Mouse (Mus musculus) embryo, embryonic 9.5 days (tissue): ENCODE results near the gene 2610044O15Rik8.

Source experiments
- DNase-seq: peaks from one replicate; pipeline ENCODE4 v3.0.0-alpha.2; 2017; ENCODE audit errors: extremely low spot score

2610044O15Rik8 gene

DNA sequence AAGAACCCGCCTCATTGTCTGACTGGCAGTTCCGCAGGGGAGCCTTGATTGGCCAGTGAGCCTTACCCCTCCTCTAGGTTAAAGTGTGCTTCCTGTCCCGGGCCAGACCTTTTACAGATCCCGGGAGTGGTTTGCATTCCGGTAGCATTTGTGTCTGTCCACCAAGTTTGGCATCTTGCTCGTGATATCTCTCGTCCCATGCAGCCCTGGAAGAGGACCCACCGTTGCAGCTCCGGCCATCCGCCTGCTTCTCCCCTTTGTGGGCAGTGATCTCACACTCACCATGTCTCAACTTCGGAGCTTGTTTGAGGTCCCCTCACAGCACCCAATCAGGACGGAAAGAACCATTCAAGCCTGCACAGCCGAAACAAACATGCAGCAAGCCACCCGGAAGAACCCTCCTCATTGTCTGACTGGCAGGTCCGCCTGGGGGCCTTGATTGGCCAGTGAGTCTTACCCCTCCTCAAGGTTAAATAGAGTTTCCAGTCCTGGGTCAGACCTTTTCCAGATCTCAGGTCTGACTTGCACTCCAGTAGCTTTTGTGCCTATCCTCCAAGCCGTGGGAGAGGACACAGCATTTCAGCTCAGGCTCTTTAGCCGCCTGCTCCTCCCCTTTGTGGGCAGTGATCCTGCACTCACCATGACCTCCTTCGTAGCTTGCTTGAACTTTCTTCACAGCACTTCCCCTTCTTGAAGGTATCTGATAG lies at the start of gene 2610044O15Rik8:
Gene 2610044O15Rik8, minus strand, starts transcription at position 380 of the 707 bp plus-strand sequence.
- peak; percentile 86 for DNase-seq

DNA sequence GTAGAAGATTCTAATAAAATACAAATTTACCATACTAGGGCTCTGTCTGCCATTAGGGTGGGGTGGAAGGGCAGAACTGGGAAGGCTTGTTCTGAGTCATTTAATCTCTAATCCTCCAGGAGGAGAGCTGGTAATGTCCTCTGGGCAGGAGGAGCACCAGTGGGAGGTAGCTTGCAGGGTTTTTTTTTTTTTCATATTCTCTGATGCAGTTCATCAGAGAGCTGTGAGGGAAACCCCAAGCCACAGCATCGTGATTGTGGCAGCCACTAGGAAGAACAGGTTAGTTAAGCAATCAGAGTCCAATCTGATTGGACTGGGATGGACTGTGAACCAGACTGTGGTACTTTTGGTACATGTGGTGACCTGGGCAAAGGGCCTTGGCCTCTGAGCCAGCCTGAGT lies 31.7 kb upstream of the 2610044O15Rik8 start:
- no peak for DNase-seq

DNA sequence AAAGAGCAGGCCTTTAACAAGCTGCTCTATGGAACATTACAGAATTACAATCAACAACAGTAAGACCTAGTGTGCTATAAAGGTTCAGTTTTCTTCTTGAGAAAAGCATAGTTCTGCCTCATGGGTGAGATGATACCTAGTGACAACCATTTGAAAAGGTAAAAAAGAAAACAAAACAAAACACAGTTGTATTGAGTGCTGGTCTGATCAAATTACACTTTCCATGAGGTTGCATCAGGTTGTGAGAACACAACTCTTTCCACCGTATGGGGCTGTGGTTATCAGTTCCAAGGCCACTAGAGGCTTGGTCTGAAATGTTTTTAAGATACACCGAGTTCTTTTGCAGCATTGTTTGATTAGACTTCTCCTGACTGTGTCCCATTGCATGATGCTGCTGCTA lies 30.1 kb upstream of the 2610044O15Rik8 start:
- DNase-seq, result no peak

DNA sequence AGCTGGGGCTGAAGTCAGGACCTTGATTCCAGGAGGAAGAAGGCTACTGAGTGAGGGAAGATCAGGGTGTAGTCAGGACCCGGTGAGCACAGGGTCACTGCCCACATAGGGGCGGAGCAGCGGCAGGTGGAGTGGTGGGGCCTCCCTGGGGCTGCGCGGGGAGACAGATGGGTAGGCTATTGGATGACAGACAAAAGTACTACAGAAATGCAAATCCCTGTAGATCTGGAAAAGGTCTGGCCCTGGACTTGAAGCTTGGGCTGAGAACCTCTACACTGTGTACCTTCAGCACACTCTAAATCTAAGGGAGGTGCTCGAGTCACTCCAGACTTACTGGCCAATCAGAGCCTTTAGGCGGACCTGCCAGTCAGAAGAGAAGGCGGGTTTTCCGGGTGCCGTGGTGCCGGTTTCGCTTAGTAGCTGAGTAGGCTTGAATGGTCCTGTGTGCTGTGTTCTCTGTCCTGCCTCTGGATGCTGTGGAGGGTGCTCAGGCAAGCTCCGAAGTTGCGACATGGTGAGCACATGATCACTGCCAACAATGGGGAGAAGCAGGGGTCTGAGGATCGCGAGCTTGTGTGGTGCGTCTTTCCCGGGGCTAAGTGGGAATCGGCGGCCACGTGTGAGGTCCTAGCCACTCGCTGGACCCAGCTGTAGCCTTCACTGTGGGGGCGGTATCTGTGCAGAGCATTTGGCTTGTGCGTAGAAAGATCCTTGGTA lies 29.2 kb upstream of the 2610044O15Rik8 start:
- DNase-seq, result peak; percentile 78

DNA sequence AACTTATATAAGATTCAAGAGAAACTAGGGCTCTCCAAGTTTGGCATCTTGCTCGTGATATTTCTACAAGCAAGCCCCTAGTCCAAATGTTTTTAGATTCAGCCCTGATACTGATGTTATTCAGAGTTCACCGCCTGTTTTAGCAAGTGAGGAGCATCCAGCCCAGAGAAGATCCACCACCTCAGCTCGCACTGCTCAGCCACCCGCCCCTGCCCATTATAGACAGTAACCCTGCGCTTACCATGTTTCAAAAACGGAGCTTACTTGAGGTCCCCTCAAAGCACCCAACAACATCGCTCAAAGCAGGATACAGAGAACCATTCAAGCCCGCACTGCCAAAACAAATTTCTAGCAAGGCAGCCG lies 561 bp downstream of the 2610044O15Rik8 start:
- DNase-seq, result no peak
